Mouse (Mus musculus) C2C12 (cell line): ENCODE measurements around the gene Iscu.

ENCODE experiments used
- CTCF ChIP-seq: IDR thresholded peaks from one replicate; pipeline ENCODE4 v1.5.1; 2011; ENCODE audit not compliant: control insufficient read depth, insufficient read depth, insufficient read length
- FOSL1 ChIP-seq: IDR thresholded peaks from one replicate; pipeline ENCODE4 v1.8.0; 2011; ENCODE audit warnings: mild to moderate bottlenecking, low read length; ENCODE audit not compliant: poor library complexity, insufficient read depth, severe bottlenecking
- MAX ChIP-seq: IDR thresholded peaks from one replicate; pipeline ENCODE4 v1.6.1; 2011; ENCODE audit warnings: mild to moderate bottlenecking, control low read depth

- TF ChIP-seq MAX (no peak), CTCF (no peak), FOSL1 (no peak)
Observed at GRCm38 (mm10) chr5:113730641-113731121, 41.9 kb upstream of the Iscu start.
